Mouse (Mus musculus) midbrain, embryonic 14.5 days (tissue): ENCODE data around the gene Slc25a22. TPM values are rescaled to one million over a fixed set of nuclear protein-coding genes. Genes with fewer than 3 reads are reported as not detected.
A peak's percentile ranks its signal among the peaks of the same experiment; 100 is the strongest.
"Not testable (repeated sequence)": the region's sequence is repeated elsewhere in the genome, so short reads cannot be mapped to it uniquely, and the experiment has no call there.

Experiments used
- ATAC-seq: fragments of 200-750 bp; cut with Nextera tagmentation; 2 replicates; pipeline ENCODE4 v1.8.0; 2017; ENCODE audit warnings: moderate number of reproducible peaks, moderate library complexity; ENCODE audit not compliant: low FRiP score, low TSS enrichment
- DNase-seq: peaks from one replicate; pipeline ENCODE4 v3.0.0-alpha.2; 2015
- H3K27ac ChIP-seq: fragments of 300-500 bp; sonication (generic); replicated peaks from 2 replicates; pipeline ENCODE4 v1.5.1; 2014; ENCODE audit warnings: mild to moderate bottlenecking, low read depth, low read length, moderate library complexity
- H3K27me3 ChIP-seq: fragments of 300-500 bp; sonication (generic); 2 replicates; pipeline ENCODE4 v1.6.1; 2014; ENCODE audit warnings: low read length, control low read depth, mixed read lengths; ENCODE audit not compliant: control insufficient read depth, insufficient read depth
- H3K36me3 ChIP-seq: fragments of 300-500 bp; sonication (generic); 2 replicates; pipeline ENCODE4 v1.6.1; 2014; ENCODE audit warnings: low read length, control low read depth; ENCODE audit not compliant: control insufficient read depth, insufficient read depth
- H3K4me1 ChIP-seq: fragments of 300-500 bp; sonication (generic); 2 replicates; pipeline ENCODE4 v1.6.1; 2014; ENCODE audit warnings: mild to moderate bottlenecking, antibody characterized with exemption, low read length, control low read depth; ENCODE audit not compliant: control insufficient read depth, insufficient read depth
- H3K4me2 ChIP-seq: fragments of 300-500 bp; sonication (generic); 2 replicates; pipeline ENCODE4 v1.6.1; 2014; ENCODE audit warnings: mild to moderate bottlenecking, low read length, moderate library complexity
- H3K4me3 ChIP-seq: fragments of 300-500 bp; sonication (generic); replicated peaks from 2 replicates; pipeline ENCODE4 v1.5.1; 2014; ENCODE audit warnings: low read depth, low read length
- H3K9ac ChIP-seq: fragments of 300-500 bp; sonication (generic); replicated peaks from 2 replicates; pipeline ENCODE4 v1.6.1; 2014; ENCODE audit warnings: mild to moderate bottlenecking, low read length, moderate library complexity
- H3K9me3 ChIP-seq: fragments of 300-500 bp; sonication (generic); 2 replicates; pipeline ENCODE4 v1.6.1; 2016; ENCODE audit warnings: low read length, control low read depth, mixed read lengths; ENCODE audit not compliant: control insufficient read depth
- WGBS: fragments of 180-500 bp; shearing (Covaris S2); extraction: QIAGEN DNeasy Blood & Tissue Kit; methylation state at CpG from one replicate; pipeline ENCODE4 v1.1.7; 2014; 5-methylcytosine and 5-hydroxymethylcytosine counted together
- polyA plus RNA-seq: library from polyadenylated mRNA; unstranded; fragments of >200 nt; fragmentation: Nextera tagmentation; extraction: Ambion mirVana; gene quantifications from 2 replicates; pipeline ENCODE4 v1.2.1, GENCODE M21; 2014

Slc25a22 gene
- polyA plus RNA-seq, 1 experiment from 2014 or later: 82.9 TPM

DNA sequence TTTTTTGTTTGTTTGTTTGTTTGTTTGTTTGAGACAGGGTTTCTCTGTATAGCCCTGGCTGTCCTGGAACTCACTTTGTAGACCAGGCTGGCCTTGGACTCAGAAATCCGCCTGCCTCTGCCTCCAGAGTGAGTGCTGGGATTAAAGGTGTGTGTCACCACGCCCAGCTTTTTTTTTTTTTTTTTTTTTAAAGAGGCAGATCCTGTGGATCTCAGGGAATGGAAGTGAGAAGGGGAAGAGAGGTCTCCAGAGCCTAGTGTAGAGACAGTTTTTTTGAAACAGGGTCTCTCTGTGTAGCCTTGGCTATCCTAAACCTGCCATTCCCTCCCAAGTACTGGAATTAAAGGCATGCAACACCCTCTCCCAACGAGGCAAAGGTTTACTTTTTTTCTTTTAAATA, 8.7 kb upstream of the Slc25a22 start:
- H3K9me3 ChIP-seq, H3K4me2 ChIP-seq, DNase-seq, H3K4me3 ChIP-seq, H3K27ac ChIP-seq, H3K27me3 ChIP-seq, H3K9ac ChIP-seq, ATAC-seq: not testable (repeated sequence)
- H3K4me1 ChIP-seq: peaks cover 20% of the 10 kb centered on the region
- H3K36me3 ChIP-seq: peaks cover 27% of the 10 kb centered on the region
- 83% methylated on average over 3 of the region's 3 CpGs for WGBS

DNA sequence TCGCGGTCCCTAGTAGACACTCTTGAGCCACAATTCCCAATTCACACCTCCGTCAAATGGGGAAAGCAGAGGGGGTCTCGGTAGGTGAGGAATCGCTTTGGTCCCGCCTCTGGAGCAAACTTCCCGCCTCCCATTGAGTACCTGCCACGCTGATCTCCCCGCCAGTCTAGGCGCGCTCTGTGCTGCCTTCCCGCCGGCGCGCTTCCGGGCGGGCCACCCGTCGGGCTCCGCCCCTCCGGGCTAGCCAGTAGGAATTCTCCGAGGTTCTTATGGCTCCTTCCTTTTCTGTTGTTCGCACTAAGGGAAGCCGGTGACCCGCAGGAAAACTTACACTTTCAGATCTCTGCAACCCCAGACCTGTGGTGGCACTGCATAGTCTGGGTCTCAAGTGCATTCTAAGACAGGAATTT, 6.1 kb upstream of the Slc25a22 start, which contains the start of gene Pidd1:
Pidd1 (minus strand) TSS at position 198 of the 410 bp plus-strand sequence.
- WGBS: under 1% methylated on average over 25 of the region's 25 CpGs
- Histone ChIP-seq H3K27ac (no peak within 1 kb of the TSS), H3K9me3 (no peaks in the 10 kb centered on the region), H3K4me2 (peak within 1 kb of the TSS; percentile 59), H3K36me3 (peaks cover 5% of the 10 kb centered on the region), H3K4me1 (peaks cover 20% of the 10 kb centered on the region), H3K4me3 (peak within 1 kb of the TSS; percentile 29), H3K27me3 (no peaks in the 10 kb centered on the region), H3K9ac (peak within 1 kb of the TSS; percentile 35; the same call in 1 of the 2 replicates)
- DNase-seq: peak; percentile 79
- ATAC-seq: no peak

DNA sequence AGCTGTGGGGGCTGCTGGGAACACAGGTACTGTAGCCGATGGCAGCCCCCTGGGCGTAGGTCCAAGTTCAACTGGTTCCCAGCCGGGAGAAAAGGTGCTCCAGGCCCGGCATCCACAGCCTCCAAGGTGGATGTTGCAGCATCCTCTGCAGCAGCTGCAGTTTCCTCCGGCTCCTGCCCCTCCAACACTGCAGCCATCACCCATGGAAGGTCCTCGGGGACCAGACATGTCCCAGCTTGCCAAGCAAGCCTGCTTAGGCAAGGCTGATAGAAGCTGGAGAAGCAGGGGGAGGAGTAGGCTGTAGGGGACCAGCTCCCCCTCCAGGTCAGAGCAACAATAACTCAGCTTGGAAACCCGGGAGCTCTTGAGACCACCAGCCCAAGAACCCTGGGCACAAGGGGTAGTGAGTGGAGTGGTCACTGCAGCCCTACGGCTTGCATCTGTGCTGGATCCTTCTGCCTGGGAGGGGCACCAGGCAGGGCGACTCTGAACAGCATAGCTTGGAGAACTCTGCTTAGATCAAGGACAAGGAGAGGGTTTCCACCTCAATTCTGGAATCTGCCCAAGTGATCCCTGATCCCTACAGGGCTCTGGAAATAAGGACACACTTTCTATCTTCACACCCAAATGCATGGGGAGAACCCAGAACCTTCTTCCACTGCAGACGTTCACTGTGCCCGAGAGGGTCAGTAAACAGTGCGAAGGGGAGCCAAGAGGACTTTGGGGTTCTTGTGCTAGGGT, 5.6 kb upstream of the Slc25a22 start:
- no peak overlapping the region for H3K27ac ChIP-seq
- peak overlapping the region; percentile 35; the same call in 1 of the 2 replicates for H3K9ac ChIP-seq
- peak; percentile 26 for DNase-seq
- WGBS: 31% methylated on average over 12 of the region's 12 CpGs
- peak overlapping the region; percentile 59 for H3K4me2 ChIP-seq
- H3K4me3 ChIP-seq: peak overlapping the region; percentile 29
- H3K4me1 ChIP-seq: peaks cover 14% of the 10 kb centered on the region
- no peaks in the 10 kb centered on the region for H3K27me3 ChIP-seq
- no peaks in the 10 kb centered on the region for H3K36me3 ChIP-seq
- no peaks in the 10 kb centered on the region for H3K9me3 ChIP-seq
- no peak for ATAC-seq

DNA sequence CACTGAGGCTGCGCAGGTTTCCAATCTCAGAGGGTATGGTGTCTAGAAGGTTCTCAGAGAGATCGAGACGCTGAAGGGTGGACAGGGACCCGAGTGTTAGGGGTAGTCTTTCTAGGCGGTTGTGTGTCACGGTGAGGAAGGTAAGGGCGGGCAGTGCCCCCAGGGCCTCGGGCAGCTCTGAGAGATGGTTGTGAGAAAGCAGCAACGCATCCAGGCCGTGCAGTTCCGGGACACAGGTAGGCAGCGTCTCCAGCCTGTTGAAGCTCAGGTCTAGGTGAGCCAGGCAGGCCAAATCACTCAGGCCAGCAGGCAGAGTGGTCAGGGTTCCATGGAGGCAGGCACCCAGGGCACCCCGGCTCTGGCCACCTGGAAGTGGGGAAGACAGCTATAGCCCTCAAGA, 4.5 kb upstream of the Slc25a22 start:
- H3K4me3 ChIP-seq: no peak overlapping the region
- no peaks in the 10 kb centered on the region for H3K9me3 ChIP-seq
- WGBS: 92% methylated on average over 13 of the region's 13 CpGs
- no peak overlapping the region for H3K9ac ChIP-seq
- no peak overlapping the region for H3K27ac ChIP-seq
- no peaks in the 10 kb centered on the region for H3K36me3 ChIP-seq
- ATAC-seq: no peak
- H3K4me1 ChIP-seq: peaks cover 11% of the 10 kb centered on the region; the same call in 1 of the 2 replicates
- H3K27me3 ChIP-seq: no peaks in the 10 kb centered on the region
- DNase-seq: no peak
- H3K4me2 ChIP-seq: no peak overlapping the region

DNA sequence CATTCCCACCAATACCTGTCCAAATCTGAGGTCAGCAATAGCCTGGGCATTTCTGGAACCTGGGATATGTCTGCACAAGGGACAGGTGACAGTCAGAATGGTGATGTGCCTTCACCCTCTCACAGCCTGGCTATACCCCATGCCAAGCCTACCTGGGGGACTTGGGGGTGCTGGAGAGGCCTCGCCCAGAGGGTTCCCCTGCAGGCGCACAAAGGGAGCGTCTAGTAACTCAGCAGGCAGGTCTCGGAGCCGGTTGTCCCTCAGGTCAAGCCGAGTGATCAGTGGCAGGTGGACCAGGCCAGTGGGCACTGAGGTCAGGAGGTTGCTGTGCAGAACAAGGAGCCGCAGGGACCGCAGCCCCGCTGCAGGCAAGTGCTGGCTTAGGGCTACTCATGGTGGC, 3.8 kb upstream of the Slc25a22 start:
- Histone ChIP-seq H3K4me2 (no peak overlapping the region), H3K36me3 (no peaks in the 10 kb centered on the region), H3K27ac (no peak overlapping the region), H3K9ac (no peak overlapping the region), H3K9me3 (no peaks in the 10 kb centered on the region), H3K4me3 (no peak overlapping the region), H3K27me3 (no peaks in the 10 kb centered on the region), H3K4me1 (peaks cover 17% of the 10 kb centered on the region)
- 93% methylated on average over 9 of the region's 9 CpGs for WGBS
- ATAC-seq: no peak
- no peak for DNase-seq

DNA sequence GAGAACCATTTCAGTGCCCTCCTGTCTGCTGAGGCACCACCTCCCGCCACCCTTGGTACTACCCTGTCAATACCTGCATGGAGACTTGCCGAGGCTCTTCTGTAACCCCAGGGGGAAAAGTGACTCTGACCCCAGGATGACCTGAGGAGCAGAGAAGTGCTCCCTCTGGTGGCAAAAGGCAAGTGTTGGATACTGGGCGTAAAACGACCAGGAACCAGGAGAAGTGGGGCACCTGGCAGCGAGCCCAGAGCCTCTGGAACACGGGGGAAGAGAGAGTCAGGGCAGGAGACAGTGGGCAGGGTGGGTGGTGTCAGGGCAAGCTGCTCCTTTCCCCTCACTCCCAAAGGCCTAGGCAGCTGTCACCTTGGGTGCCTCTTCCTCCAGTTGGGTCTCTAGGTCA, 2.9 kb upstream of the Slc25a22 start:
- H3K36me3 ChIP-seq: no peaks in the 10 kb centered on the region
- peaks cover 24% of the 10 kb centered on the region for H3K4me1 ChIP-seq
- no peak overlapping the region for H3K9ac ChIP-seq
- H3K27me3 ChIP-seq: no peaks in the 10 kb centered on the region
- 33% methylated on average over 6 of the region's 6 CpGs for WGBS
- H3K27ac ChIP-seq: no peak overlapping the region
- no peak overlapping the region for H3K4me3 ChIP-seq
- H3K4me2 ChIP-seq: no peak overlapping the region
- no peaks in the 10 kb centered on the region for H3K9me3 ChIP-seq
- ATAC-seq (no peak), DNase-seq (peak; percentile 67)

DNA sequence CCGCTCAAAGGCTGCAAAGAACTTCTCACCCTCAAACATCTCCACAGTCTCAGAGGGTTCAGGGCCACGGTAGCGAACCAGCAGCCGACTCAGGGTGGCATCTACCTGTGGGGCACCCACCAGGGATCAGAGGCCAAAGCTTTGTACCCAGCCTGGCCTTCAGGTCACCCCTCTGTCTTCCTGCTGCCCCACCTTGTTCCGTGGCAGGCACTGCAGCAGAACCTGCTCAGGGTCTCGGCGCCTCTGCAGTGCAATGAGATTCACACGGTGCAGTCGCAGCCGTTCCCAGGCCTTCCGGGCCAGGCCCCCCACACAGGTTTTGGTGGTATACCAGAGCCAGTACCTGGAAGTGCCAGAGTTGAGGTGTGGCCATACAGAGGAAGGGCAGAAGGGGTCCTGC, 2.1 kb upstream of the Slc25a22 start:
- peaks cover 28% of the 10 kb centered on the region for H3K4me1 ChIP-seq
- DNase-seq (no peak), ATAC-seq (no peak)
- no peaks in the 10 kb centered on the region for H3K27me3 ChIP-seq
- no peaks in the 10 kb centered on the region for H3K36me3 ChIP-seq
- H3K9me3 ChIP-seq: no peaks in the 10 kb centered on the region
- H3K27ac ChIP-seq: no peak overlapping the region
- H3K4me3 ChIP-seq: no peak overlapping the region
- no peak overlapping the region for H3K4me2 ChIP-seq
- H3K9ac ChIP-seq: no peak overlapping the region
- 95% methylated on average over 11 of the region's 11 CpGs for WGBS

DNA sequence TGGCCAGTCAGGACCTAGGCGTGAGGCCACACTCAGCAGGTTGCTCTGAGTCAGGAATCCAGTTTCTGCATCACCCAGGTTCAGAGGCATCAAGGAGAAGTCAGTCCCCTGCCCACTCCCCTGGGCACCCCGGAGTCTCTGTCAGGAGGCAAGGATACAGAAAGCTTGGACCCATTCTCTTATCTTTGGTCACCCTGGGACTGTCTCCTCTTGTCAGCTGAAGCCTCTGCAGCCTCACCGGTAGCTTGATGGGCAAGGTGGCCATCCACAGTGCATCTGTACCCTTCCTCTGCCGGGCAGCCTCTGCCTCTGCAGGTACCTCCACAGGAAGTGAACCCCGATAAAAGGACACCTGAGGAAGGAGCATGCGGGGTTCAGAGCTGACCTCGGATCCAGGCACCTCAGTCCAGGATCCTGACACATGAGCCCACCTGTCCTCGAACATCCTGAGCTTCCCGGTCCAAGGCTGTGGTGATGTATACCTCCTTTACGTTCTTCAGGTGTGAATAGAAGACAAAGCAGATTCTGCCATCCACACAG, 1.5 kb upstream of the Slc25a22 start:
- Histone ChIP-seq H3K27ac (no peak overlapping the region), H3K36me3 (no peaks in the 10 kb centered on the region), H3K4me2 (no peak overlapping the region), H3K9me3 (no peaks in the 10 kb centered on the region), H3K4me3 (no peak overlapping the region), H3K27me3 (no peaks in the 10 kb centered on the region), H3K9ac (no peak overlapping the region), H3K4me1 (peaks cover 28% of the 10 kb centered on the region)
- no peak for DNase-seq
- WGBS: 96% methylated on average over 10 of the region's 10 CpGs
- ATAC-seq: no peak
